Mouse (Mus musculus): ENCODE data around the gene Sumf1.

The Sumf1 gene

GRCm38 (mm10) chr6:108206914-108207566 lies 21.7 kb upstream of the Sumf1 start:
- DNase-seq (ENCODE audit: low spot score in 2 of 2), result no peak

DNA sequence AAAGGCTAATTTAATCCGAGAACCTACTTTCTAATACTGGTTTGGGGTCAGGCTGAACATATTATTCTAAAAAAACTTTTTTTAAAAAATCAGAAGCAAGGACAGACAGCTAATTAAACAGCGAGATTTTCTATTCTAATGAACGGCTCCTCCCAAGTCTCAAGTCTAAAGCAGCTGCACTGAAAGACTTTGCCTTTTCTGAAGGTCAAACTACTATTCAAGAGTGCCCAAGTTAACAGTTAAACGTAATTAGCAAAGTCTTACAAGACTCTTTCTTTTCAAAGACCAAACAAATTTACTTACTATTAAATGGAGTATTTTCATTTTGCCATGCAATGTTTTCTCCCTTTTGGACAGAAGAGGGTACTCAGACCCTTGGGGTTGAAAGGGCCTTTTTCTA lies 20.8 kb upstream of the Sumf1 start:
- no peak for DNase-seq (ENCODE audit: low spot score in 2 of 2)

DNA sequence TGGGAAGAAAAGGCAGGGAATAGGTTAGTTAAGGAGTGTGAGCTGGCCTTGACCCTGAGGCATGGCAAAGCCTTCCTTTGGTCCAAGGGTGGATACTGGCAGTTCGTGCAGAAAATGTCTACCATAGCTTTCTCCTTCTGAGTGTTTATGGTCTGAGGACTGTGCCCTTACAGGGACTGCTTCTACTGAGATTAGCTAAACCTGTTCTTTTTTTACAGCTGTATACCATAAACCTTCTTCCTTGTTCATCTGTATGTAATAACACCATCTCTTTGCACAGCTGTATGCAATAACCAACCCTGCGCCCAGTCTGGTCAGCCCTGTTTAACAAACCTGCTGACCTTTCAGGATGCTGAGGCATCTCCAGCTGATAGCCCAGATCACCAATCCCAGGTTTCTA lies 18.9 kb upstream of the Sumf1 start:
- no peak for DNase-seq (ENCODE audit: low spot score in 2 of 2)

DNA sequence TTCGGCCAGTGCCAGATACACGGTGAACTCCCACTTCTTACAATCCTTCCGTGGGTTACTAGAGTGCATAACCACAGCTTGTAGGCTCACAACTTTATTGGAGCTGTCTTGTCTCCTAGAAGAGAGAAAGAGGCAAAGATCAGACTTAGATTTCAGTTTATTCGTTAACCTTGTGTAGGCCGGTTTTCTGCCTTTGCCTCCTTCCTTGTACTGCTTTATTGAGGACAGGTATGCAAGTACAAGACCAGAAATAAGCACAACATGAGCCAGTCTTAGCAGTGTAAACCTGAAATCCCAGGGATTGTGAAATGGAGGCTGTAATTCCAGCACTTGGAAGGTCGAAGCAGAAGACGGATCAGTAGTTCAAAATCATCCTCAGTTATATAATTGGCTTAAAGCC lies 12.9 kb upstream of the Sumf1 start:
- no peak for DNase-seq (ENCODE audit: low spot score in 2 of 2)

GRCm38 (mm10) chr6:108197117-108197516 lies 11.7 kb upstream of the Sumf1 start:
- DNase-seq (ENCODE audit: low spot score in 2 of 2), result no peak

DNA sequence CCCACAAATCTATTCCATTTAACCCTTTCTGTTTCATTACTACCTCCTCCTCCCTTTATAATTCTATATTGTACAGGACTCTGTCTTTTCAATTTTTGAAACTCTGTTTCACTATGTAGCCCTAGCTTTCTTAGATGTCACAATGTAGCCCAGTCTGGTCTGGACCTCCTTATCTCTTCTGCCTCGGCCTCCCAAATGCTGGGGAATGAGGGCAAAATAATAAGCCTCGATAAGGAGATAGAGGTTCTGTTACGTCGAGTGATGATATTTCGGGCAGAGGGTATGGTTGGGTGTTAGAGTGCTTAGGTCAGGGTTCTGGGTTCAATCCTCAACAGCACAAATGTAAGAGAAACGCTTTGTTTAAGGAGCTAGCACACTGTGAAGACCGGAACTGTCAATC lies 11.3 kb upstream of the Sumf1 start:
- DNase-seq (ENCODE audit: low spot score in 2 of 2), result no peak

GRCm38 (mm10) chr6:108192632-108193031 lies 7.2 kb upstream of the Sumf1 start:
- DNase-seq (ENCODE audit: low spot score in 2 of 2), result no peak

DNA sequence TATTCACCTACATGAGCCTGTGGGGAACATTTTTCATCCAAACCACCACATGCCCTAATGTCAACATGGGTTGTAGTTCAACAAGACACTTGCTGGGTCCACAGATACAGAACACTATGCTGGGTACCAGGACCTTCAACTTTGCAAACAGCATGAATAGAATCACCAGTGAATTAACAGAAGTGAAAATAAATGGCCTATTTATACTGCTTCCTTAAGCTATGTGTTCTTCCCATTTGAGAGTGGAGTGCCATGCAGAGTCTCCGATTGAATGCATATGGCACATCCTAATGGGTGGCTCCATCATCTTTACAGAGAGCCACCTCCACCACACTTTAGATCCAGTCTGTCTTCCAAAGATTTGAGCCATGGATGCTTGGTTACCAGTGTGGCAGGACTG lies 5.3 kb upstream of the Sumf1 start:
- DNase-seq (ENCODE audit: low spot score in 2 of 2), result no peak

DNA sequence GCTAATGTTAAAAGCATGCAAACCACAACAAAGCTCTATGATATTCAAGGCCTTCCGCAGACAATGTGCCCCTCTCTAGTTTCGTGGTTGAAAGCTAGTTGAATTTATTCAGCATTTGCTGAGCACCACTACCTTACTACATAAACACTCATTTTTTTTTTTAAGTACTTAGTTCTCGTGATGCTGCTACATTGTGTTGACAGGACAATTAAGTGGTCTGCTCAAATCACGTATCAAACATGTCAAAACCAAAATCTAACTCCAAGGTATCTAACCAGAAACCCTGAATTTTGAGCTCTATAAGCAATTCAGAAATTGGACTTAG lies 265 bp upstream of the Sumf1 start:
- DNase-seq (ENCODE audit: low spot score in 2 of 2), result no peak

DNA sequence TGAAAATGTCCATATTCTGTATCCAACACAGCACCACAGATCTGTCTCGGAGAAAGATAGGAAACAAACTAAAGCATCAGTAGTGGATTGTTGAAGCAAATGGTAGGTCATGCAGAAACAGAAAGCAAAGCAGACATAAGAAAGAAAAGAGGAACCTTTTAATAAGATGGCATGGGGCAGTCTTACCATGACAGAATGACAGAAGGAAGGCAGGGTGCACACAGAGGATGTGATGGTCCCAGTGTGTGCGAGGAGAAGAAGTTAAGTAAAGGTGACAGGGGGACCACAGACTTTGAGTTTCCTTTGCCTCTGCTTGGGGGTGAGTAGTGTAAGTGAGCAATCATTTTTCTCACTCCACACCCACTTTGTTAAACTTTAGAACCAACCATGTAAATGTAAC lies 6.3 kb downstream of the Sumf1 start:
- no peak for DNase-seq (ENCODE audit: low spot score in 2 of 2)

DNA sequence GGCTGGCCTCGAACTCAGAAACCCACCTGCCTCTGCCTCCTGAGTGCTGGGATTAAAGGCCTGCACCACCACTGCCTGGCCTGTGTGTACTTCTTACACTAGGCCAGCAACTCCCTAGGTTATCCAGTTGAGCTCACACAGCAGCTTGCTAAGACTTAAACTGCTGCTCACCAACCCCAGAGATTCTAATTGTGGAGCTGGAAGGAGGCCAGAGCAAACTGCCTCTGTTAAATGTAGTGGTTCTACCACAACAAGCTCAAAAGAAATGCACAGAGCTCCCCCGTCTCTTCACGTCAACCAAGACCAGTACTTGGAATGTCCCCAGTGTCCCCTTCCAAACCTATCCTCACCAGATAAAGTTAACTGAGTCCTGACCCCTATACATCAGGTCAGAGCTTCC lies 11.2 kb downstream of the Sumf1 start:
- no peak for DNase-seq (ENCODE audit: low spot score in 2 of 2)

DNA sequence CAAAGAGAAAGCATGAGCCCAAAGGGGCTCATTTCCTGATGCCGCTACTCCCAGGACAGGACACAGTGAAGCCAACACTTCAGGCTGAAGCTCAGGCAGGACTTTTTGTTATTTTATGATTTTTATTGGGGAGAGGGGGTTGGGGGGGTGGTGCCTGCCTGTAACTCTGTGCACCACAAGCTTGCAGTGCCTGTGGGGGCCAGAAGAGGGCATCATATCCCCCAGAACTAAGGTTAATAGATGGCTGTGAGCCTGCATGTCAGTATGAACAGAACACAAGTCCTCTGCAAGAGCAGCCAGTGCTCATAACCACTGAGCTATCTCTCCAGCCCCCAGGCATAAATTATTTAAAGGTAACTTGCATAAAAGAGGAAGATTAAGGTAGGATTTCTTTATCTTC lies 13.2 kb downstream of the Sumf1 start:
- no peak for DNase-seq (ENCODE audit: low spot score in 2 of 2)

DNA sequence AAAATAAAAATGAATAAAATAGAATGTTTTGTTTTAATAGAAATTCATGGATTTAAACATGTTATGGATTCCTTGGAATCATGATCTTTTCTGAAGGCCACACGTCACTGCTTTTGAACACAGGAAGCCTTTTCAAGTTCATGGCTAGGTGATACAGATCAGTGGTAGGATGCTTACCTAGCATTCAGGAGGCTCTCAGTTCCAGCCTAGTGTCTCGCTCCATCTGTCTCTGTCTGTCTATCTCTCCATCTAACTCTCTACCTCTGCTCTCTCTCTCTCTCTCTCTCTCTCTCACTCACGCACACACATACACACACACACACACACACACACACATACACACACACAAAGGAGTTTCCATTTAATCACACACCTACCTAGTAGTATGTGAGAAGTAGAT lies 15.9 kb downstream of the Sumf1 start:
- DNase-seq (ENCODE audit: low spot score in 2 of 2), result no peak

GRCm38 (mm10) chr6:108168723-108169122 lies 16.7 kb downstream of the Sumf1 start:
- no peak for DNase-seq (ENCODE audit: low spot score in 2 of 2)

DNA sequence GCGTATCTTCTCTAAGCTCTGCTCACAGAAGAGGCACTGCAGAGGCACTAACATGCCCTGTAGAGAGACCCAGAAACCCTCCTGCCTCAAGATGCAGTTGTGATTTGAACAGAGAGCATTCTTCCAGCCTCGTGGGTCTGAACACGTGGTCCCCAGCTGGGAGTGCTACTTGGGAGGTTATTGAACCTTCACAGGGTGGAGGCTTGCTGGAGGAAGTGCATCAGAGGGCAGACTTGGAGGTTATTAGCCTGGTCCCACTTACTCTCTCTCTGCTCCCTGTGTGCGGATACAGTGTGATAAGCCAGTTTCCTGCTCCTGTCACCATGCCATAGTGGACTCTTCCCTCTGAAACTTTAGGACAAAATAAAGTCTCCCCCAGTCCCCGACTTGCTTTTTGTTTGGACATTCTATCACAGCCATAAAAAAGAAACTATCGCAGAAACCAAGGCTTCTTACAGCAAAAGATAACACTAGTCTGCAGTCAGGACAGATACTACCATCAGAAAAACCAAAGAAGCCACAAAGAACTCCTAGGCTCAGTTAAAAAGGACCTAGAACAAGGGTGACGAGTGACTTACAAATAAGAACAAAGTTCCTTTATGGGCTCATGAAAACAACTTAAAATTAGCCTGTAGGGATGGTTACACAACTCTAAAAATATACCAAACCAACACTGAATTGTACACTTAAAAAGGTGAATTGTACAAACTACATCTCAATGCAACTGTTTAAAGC lies 17.3 kb downstream of the Sumf1 start:
- DNase-seq (ENCODE audit: low spot score in 2 of 2), result no peak

- DNase-seq (ENCODE audit: low spot score in 2 of 2), result no peak
These were observed 19.8 kb downstream of the Sumf1 start for GRCm38 (mm10) chr6:108165598-108165997.

DNA sequence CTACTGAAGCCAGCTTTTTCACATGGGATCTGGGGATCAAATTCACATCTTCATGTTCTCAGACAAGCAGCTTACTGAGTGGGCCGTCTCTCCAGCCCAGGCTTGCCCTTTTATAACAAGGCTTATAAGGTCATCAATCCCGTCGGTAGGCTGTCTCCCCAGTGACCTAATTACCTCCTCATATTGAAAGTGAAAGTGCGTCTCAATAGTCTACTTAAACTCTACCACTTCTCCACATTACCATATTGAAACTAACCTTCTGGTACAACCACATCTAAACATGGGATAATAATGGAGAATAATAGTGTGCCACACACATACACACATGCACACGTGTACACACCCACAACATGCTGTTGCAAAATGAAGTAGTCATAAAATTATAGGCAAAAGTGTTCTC lies 20.4 kb downstream of the Sumf1 start:
- no peak for DNase-seq (ENCODE audit: low spot score in 2 of 2)

DNA sequence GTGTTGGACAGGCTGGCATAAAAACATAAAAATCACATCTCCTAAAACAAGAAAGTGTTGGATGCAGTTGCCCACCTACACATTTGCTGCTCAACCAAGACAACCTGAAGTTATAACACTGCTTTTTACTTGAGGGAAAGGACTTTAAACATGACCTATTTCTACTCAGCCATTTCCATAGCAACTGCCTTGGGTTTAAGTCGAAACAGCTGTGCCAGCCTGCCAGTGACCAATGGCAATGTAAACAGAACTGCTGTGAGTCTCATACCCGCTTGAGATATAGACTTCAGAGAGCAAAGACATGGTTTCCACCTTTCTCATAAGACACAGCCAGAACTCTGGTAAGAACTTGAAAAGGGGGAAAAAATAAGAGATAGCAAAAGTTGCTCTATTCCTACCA lies 24.8 kb downstream of the Sumf1 start:
- DNase-seq (ENCODE audit: low spot score in 2 of 2), result no peak

DNA sequence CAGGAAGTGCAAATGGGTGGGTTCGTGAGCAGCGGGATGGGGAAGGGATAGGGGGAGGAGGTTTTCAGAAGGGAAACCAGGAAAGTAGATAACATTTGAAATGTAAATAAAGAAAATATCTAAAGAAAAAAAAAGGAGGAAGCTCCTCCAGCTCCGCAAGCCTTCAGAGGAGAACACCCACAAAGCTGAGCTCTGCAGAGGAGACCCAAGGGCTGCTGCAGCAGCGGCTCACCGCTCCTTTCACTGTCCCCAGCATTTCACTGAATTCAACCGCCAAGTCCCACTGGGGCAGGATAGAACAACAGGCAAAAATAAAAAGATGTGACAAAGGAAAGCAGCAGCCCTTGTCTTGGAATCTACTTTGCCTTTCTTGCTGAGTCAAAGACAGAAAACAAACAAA lies 28.5 kb downstream of the Sumf1 start:
- no peak for DNase-seq (ENCODE audit: low spot score in 2 of 2)

GRCm38 (mm10) chr6:108154243-108154642 lies 31.1 kb downstream of the Sumf1 start:
- DNase-seq (ENCODE audit: low spot score in 2 of 2), result no peak

GRCm38 (mm10) chr6:108152661-108153269 lies 32.6 kb downstream of the Sumf1 start:
- no peak for DNase-seq (ENCODE audit: low spot score in 2 of 2)

- no peak for DNase-seq (ENCODE audit: low spot score in 2 of 2)
These were observed 33.3 kb downstream of the Sumf1 start for GRCm38 (mm10) chr6:108152081-108152480.

DNA sequence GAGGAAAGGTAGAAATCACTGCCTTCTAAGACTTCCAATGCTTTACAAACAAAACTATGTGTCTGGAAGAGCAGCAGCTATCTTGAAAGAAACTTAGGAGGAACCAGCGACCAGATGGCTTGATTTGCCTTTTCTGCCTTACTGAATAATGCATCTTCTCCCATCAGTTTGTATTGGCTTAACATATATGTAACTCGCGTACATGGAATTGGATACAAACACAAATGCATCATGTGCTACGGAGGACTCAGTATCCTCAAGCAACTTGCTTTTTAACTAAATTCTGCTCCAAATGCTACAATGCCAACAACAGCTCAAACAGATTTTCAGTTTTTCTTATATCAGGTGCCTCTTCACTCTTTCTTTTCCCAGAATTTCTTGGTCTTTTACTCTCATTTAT lies 36.1 kb downstream of the Sumf1 start:
- DNase-seq (ENCODE audit: low spot score in 2 of 2), result no peak

DNA sequence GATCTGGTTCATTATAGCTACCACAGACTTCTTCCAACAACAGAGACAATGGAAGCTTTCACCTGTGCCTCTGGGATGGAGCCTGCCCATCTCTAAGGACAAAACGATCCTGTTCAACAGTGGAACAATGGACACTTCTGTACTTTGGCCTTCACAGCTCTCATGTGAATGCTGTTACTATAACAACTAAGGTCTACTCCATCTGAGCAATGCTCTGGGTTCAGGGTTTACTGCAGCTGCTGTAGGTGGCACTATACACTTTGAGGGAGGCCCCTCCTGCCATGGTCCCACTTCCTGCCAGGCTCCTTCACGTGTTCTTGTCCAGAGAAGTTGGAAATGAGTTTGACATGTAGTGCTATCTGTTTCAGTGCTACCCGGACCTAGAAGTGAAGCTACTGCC lies 36.9 kb downstream of the Sumf1 start:
- DNase-seq (ENCODE audit: low spot score in 2 of 2), result no peak

Data from frontal cortex, postnatal 14 days (tissue).